Mouse (Mus musculus) small intestine, adult 2 months (tissue): ENCODE results near the gene Zfp991. TPM values are rescaled to one million over a fixed set of nuclear protein-coding genes. Genes with fewer than 3 reads are reported as not detected.
A peak's percentile ranks its signal among the peaks of the same experiment; 100 is the strongest.
"Not testable (repeated sequence)": the region's sequence is repeated elsewhere in the genome, so short reads cannot be mapped to it uniquely, and the experiment has no call there.

Experiments
- H3K27ac ChIP-seq: fragments of 200-500 bp; 2 replicates; pipeline ENCODE4 v1.5.1; 2012; ENCODE audit warnings: low read depth, low read length, control low read depth, inconsistent platforms; ENCODE audit not compliant: insufficient read depth
- H3K27me3 ChIP-seq: fragments of 200-500 bp; 2 replicates; pipeline ENCODE4 v1.6.1; 2012; ENCODE audit warnings: mild to moderate bottlenecking, moderate library complexity, low read length, inconsistent platforms; ENCODE audit not compliant: control insufficient read depth, insufficient read depth
- H3K36me3 ChIP-seq: fragments of 200-500 bp; 2 replicates; pipeline ENCODE4 v1.6.1; 2012; ENCODE audit warnings: mild to moderate bottlenecking, low read length, control low read depth, inconsistent platforms; ENCODE audit not compliant: control insufficient read depth, insufficient read depth
- H3K4me1 ChIP-seq: fragments of 200-500 bp; 2 replicates; pipeline ENCODE4 v1.6.1; 2012; ENCODE audit warnings: low read length, inconsistent platforms, mixed read lengths; ENCODE audit not compliant: control insufficient read depth, insufficient read depth, insufficient read length
- H3K4me3 ChIP-seq: fragments of 200-500 bp; 2 replicates; pipeline ENCODE4 v1.5.1; 2012; ENCODE audit warnings: low read depth, mild to moderate bottlenecking, control low read depth, inconsistent platforms, low read length, moderate library complexity
- WGBS: fragments of 180-500 bp; shearing (Covaris S2); methylation state at CpG from one replicate; pipeline ENCODE4 v1.1.7; 2018; 5-methylcytosine and 5-hydroxymethylcytosine counted together
- polyA plus RNA-seq: library from polyadenylated mRNA; depleted of rRNA; stranded (reverse); fragments of >200 nt; gene quantifications from 2 replicates; pipeline ENCODE4 v1.2.3, GENCODE M21; 2012; rRNA removed

Gene Zfp991
- polyA plus RNA-seq, result not detected in 2 replicates

DNA sequence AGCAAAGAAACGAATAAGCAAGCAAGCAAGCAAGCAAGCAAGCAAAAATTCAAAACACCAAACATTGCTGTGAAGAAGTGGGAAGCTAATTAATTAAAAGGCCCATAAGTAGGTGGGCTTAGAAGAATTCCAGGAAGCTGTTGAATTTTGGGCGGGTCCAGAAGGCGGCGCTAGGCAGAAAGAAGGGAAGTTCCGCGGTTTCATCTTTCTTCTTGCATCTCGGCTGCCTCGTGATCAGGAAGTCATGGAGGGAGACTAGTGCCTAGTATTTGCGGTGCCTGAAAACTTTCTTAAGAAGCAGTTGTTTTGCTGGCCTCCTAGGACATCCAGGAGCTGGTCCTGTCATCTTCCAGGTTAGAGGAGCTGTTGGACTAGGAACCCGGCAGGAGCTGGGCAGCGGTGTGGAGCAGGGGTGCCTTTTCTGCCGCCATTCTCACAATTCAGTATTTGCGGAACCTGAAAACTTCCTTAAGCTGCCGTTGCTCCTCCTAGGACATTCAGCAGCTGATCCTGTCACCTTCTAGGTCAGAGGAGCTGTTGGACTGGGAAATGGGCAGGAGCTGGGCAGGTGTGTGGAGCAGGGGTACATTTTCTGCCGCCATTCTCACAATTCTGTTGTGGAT lies at the start of gene Zfp991:
Zfp991 (plus strand) TSS at position 202 of the 623 bp plus-strand sequence.
- peak within 1 kb of the TSS; percentile 45 for H3K4me3 ChIP-seq
- not testable (repeated sequence) for H3K36me3 ChIP-seq, H3K27ac ChIP-seq, H3K4me1 ChIP-seq, H3K27me3 ChIP-seq
- WGBS, result 38% methylated on average over 2 of the region's 15 CpGs

DNA sequence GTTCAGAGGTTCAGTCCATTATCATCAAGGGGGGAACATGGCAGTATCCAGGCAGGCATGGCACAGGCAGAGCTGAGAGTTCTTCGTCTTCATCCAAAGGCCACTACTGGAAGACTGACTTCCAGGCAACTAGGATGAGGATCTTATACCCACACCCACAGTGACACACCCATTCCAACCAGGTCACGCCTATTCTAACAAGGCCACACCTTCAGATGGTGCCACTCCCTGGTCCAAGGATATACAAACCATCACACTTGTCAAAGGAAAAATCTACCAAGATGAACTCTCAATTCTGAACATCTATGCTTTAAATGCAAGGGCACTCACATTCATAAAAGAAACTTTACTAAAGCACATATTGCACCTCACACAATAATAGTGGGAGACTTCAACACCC lies 36.2 kb upstream of the Zfp991 start:
- not testable (repeated sequence) for H3K27me3 ChIP-seq, H3K4me1 ChIP-seq, H3K36me3 ChIP-seq, H3K4me3 ChIP-seq, H3K27ac ChIP-seq
- 52% methylated on average over 2 of the region's 2 CpGs for WGBS

DNA sequence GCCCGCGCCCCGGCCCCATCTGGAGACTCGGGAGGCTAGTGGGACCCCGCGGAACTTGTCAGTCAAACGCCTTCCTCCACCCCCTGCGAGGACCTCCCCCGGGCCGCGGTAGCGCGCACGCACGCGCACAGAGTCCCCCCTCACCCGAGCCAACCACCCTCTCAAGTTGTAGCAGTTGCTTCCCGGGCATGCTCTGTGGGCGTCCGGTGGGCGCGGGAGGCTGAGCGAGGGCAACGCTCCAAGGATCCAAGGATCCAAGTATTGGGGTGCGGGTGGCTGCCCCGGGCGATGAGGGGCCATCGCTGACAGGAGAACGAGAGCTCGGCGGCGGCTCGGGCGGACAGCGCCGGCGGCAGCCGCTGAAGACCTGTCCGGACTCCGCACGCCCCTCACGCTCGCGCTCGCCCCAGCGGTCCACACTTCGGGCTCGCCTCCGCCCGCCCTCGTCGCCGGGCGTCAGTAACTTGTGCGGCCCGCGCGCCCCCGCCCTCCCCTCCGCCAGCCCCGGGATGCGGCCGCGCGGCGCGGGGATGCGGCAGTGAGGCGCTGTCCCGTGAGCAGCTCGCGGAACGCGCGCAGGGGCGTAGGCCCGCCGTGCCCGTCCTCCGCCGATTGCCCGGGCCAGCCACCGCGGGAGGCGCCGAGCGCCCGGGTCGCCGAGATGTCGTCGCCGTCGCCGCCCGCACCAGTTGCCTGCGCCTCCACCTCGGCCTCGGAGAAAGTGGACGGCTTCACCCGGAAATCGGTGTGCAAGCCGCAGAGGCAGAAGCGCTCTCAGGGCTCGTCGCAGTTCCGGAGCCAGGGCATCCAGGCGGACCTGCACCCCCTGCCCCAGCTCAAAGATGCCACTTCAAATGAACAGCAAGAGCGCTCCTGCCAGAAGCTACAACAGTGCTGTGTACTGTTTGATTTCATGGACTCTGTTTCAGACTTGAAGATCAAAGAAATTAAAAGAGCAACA lies 29.9 kb upstream of the Zfp991 start:
- not testable (repeated sequence) for H3K4me1 ChIP-seq, H3K36me3 ChIP-seq, H3K27ac ChIP-seq, H3K27me3 ChIP-seq
- WGBS, result 4% methylated on average over 104 of the region's 109 CpGs
- H3K4me3 ChIP-seq, result peak overlapping the region; percentile 28

DNA sequence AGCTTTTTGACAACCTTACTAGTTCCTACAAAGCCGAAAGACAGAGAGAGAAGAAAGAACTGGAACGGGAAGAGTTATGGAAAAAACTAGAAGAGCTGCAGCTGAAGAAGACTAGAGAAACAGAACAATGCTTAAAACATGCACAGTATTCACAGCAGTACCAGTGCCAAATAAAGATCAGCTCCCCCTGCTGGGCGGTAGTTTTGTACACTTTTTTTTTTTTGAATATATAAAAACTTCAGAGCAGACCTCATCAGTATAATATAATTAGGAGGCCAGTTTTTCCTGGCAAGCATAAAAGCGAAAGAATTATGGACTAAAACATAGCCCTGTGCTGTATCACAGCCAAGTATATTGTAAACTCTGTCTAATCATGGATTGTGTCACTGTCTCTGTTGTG lies 28.0 kb upstream of the Zfp991 start:
- not testable (repeated sequence) for H3K27ac ChIP-seq, H3K4me3 ChIP-seq, H3K4me1 ChIP-seq, H3K27me3 ChIP-seq, H3K36me3 ChIP-seq
- 45% methylated on average over 4 of the region's 4 CpGs for WGBS

DNA sequence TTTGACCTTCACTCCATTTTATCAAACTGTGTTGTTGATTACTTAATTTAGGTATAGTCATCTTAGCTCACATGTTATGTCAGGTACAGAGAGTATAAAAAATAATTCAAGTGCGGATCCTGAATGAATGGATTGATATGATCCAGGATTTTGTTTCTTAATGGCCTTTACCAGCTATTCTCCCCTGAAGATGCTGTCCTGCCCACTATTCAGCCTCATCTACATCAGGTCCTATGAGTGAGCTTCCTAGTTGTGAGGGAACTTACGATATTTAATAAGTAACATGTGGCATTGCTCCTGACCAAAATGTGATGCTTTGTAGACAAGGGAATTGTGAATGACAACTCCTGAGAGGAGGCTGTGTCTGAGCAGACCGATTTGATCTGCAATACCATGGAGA lies 14.0 kb upstream of the Zfp991 start:
- WGBS, result 65% methylated on average over 2 of the region's 3 CpGs
- not testable (repeated sequence) for H3K4me1 ChIP-seq

DNA sequence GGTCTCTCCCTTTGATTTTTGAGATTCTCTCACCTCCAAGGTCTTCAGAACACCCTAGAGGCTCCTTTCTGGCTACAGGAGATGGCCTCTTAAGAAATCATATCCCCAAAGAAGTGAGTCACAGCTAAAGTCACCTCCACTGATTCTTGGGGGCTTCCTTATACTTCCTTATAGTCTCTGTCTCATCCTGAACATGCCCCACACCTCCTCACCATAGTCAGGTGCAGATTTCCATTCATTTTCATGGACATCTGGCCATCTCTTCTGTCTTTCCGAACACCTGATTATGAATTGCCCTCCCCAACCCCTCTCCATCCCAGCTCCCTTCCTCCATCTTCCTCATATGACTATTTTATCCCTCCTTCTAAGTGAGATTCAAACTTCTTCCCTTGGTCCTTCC lies 9.6 kb upstream of the Zfp991 start:
- not testable (repeated sequence) for H3K27ac ChIP-seq, H3K4me3 ChIP-seq, H3K27me3 ChIP-seq, H3K4me1 ChIP-seq, H3K36me3 ChIP-seq
- 68% methylated on average over 1 of the region's 1 CpGs for WGBS

More for the DNA sequence above, 14.0 kb upstream of the Zfp991 start:
- not testable (repeated sequence) for H3K4me3 ChIP-seq, H3K36me3 ChIP-seq, H3K27ac ChIP-seq, H3K27me3 ChIP-seq

DNA sequence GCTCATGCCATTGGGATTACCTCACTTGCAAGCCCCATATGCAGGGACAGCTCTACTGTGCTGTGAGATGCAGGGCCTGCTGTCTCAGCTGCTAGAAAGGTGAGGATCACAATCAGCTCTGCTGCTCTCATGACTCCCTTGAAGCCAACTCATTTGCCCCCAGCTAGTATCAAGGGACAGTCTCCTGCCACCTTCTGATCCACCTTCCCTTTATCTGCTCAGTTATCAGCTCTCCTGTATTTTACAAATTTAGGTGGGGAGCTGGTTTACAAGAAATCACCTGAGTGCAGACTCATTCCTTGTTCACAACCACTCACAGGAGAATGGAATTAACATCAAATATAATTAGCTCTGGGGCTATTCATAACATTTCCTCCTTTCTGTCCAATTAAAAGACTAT lies 8.0 kb upstream of the Zfp991 start:
- H3K36me3 ChIP-seq, result not testable (repeated sequence)

DNA sequence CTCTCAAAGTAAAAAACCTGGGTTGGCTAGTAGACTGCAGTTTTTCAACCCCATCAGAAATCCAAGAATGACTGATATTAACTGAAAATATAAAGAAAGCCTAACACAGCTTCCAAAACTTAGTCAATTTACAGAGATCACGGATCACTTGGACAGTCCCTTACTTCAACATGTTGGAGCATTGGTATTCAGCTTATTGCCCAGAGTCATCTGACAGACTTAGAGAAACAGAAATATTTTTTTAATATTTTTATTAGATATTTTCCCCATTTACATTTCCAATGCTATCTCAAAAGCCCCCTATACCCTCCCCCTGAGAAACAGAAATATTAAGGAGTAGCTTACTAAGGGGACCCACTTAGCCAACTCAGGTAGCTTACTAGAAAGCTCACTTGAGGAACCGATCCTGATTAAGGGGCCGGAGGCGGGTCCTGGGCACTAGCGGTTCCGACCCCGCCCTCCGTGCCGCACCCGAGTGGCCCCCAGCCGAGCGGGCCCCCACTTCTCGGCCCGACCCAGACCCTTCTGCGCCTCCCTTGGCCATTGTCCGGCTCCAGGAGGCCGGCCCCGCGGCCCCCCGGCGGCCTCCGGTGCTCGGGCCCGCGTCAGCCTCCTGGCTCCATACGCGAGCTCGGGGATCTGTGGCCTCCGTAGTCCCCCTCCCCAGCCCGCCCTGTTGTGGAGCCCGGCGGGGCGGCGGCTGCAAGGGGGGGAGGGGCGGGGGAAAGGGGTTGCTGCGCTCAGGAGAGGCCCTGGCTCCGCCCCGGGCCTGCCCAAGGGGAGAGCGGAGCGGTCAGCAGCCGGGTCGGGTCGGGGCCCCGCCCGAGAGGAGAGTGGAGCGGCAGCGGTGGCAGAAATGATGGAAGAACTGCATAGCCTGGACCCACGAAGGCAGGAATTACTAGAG lies 7.2 kb upstream of the Zfp991 start:
- not testable (repeated sequence) for H3K4me1 ChIP-seq
- 11% methylated on average over 47 of the region's 48 CpGs for WGBS

More for the DNA sequence above, 8.0 kb upstream of the Zfp991 start:
- H3K27me3 ChIP-seq, H3K27ac ChIP-seq, H3K4me1 ChIP-seq, H3K4me3 ChIP-seq: not testable (repeated sequence)

DNA sequence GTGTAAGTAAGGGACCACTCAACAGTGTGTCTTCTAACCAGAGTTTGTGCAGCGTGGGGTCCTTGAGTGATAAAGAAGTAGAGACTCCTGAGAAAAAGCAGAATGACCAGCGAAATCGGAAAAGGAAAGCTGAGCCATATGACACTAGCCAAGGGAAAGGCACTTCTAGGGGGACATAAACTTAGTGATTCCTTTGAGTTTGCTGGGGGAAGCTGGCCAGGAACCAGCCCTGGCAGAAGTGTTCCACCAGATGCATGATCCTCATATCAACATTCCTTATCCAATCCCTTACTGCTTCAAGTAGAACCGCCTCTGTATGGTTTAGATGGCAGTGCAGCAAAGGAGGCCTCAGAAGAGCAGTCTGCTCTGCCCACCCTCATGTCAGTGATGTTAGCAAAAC lies 6.5 kb upstream of the Zfp991 start:
- not testable (repeated sequence) for H3K4me1 ChIP-seq, H3K36me3 ChIP-seq, H3K27ac ChIP-seq, H3K27me3 ChIP-seq
- 29% methylated on average over 4 of the region's 4 CpGs for WGBS
- peak overlapping the region; percentile 48 for H3K4me3 ChIP-seq

More for the DNA sequence above, 7.2 kb upstream of the Zfp991 start:
- H3K4me3 ChIP-seq, result peak overlapping the region; percentile 48
- not testable (repeated sequence) for H3K27me3 ChIP-seq, H3K27ac ChIP-seq, H3K36me3 ChIP-seq

DNA sequence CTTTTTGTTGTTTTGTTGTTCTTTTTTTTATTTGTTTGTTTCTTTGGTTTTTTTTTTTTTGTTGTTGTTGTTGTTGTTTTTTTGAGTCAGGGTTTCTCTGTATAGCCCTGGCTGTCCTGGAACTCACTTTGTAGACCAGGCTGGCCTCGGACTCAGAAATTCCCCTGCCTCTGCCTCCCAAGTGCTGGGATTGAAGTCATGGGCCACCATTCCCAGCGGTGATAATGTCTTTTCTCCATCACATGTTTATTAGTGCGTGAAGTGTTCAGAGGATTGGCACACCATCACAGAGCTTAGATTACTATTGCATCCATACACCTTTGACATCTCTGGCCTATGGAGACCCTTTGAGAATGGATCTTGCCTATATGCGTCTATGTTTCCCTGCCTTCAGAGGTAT lies 6.0 kb upstream of the Zfp991 start:
- H3K27ac ChIP-seq, H3K4me3 ChIP-seq, H3K36me3 ChIP-seq, H3K4me1 ChIP-seq, H3K27me3 ChIP-seq: not testable (repeated sequence)
- 85% methylated on average over 4 of the region's 4 CpGs for WGBS

DNA sequence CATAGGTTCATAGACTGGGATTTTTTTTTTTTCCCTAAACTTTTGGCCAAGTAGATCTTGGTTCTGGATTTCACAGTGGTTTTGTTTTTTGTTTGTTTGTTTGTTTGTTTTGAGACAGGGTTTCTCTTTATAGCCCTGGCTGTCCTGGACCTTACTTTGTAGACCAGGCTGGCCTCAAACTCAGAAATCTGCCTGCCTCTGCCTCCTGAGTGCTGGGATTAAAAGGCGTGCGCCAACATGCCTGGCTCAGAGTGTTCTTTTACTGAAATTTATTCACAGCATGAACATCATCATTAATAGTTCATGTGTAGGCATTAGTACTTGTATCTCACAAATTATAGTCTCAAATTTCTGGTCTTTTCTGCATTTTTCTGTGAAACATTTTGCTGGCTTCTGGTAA lies 5.4 kb upstream of the Zfp991 start:
- not testable (repeated sequence) for H3K36me3 ChIP-seq, H3K27ac ChIP-seq, H3K4me1 ChIP-seq, H3K4me3 ChIP-seq, H3K27me3 ChIP-seq
- WGBS, result 71% methylated on average over 2 of the region's 2 CpGs
